Mouse (Mus musculus): ENCODE measurements around the gene Spaca7.

- TF ChIP-seq CTCF (IDR thresholded peaks at IDR 0.05; ENCODE audit: extremely low read depth, insufficient read depth, low read length) (no peak), POLR2A (IDR thresholded peaks at IDR 0.05; ENCODE audit: extremely low read depth, insufficient read depth, low read length) (no peak)
These were observed 72.1 kb downstream of the Spaca7 start for GRCm38 (mm10) chr8:12644894-12645293.

Data from cortical plate, adult 2 months (tissue).